Mouse (Mus musculus) liver, embryonic 14.5 days (tissue): ENCODE measurements around the gene Lmf1. TPM values are rescaled to one million over a fixed set of nuclear protein-coding genes. Genes with fewer than 3 reads are reported as not detected.

Source experiments
- ATAC-seq: fragments of 200-750 bp; cut with Nextera tagmentation; 2 replicates; pipeline ENCODE4 v1.8.0; 2017; ENCODE audit warnings: moderate number of reproducible peaks, mild to moderate bottlenecking, moderate library complexity; ENCODE audit not compliant: insufficient read depth
- DNase-seq, 3 experiments: peaks; one replicate each; pipeline ENCODE4 v3.0.0-alpha.2; 2012 to 2013; ENCODE audit warnings: low read depth in 3 of 3, low spot score in 3 of 3
- H3K27ac ChIP-seq: fragments of 300-500 bp; sonication (generic); 2 replicates; pipeline ENCODE4 v1.5.1; 2014; ENCODE audit warnings: moderate library complexity, mild to moderate bottlenecking, control low read depth, inconsistent platforms
- H3K27me3 ChIP-seq: fragments of 300-500 bp; sonication (generic); 2 replicates; pipeline ENCODE4 v1.6.1; 2014; ENCODE audit warnings: mild to moderate bottlenecking, low read length, moderate library complexity; ENCODE audit not compliant: control insufficient read depth, insufficient read depth
- H3K36me3 ChIP-seq: fragments of 300-500 bp; sonication (generic); replicated peaks from 2 replicates; pipeline ENCODE4 v1.6.1; 2014; ENCODE audit warnings: low read depth; ENCODE audit not compliant: control insufficient read depth, insufficient read depth
- H3K4me1 ChIP-seq, 2 experiments: fragments of 200-500 bp in 1 of 2; fragments of 300-500 bp in 1 of 2; sonication (generic) in 1 of 2; replicated peaks; 2 replicates each; pipeline ENCODE4 v1.6.1; 2012 to 2014; ENCODE audit warnings: antibody characterized with exemption in 1 of 2, inconsistent platforms in 1 of 2, low read length in 1 of 2; ENCODE audit not compliant: control insufficient read depth in 2 of 2, insufficient read depth in 2 of 2
- H3K4me2 ChIP-seq: fragments of 300-500 bp; sonication (generic); 2 replicates; pipeline ENCODE4 v1.6.1; 2014; ENCODE audit warnings: low read depth, mild to moderate bottlenecking, control low read depth, moderate library complexity
- H3K4me3 ChIP-seq, 2 experiments: fragments of 200-500 bp in 1 of 2; fragments of 300-500 bp in 1 of 2; sonication (generic) in 1 of 2; 2 replicates each; pipeline ENCODE4 v1.5.1; 2012 to 2014; ENCODE audit warnings: low read depth in 2 of 2, low read length in 2 of 2, mild to moderate bottlenecking in 2 of 2, control low read depth in 1 of 2, inconsistent platforms in 1 of 2, moderate library complexity in 1 of 2; ENCODE audit not compliant: insufficient read depth in 1 of 2
- H3K9ac ChIP-seq: fragments of 300-500 bp; sonication (generic); replicated peaks from 2 replicates; pipeline ENCODE4 v1.6.1; 2014; ENCODE audit warnings: mild to moderate bottlenecking, control low read depth, moderate library complexity
- H3K9me3 ChIP-seq: fragments of 300-500 bp; sonication (generic); 2 replicates; pipeline ENCODE4 v1.6.1; 2016; ENCODE audit warnings: low read length, mixed read lengths; ENCODE audit not compliant: control insufficient read depth
- CTCF ChIP-seq: IDR thresholded peaks from 2 replicates; pipeline ENCODE4 v1.5.1; 2016; ENCODE audit warnings: antibody characterized with exemption, low read depth, control low read depth
- EP300 ChIP-seq: IDR thresholded peaks from 2 replicates; pipeline ENCODE4 v1.6.1; 2016; ENCODE audit warnings: antibody characterized with exemption, low read depth
- WGBS: fragments of 180-500 bp; shearing (Covaris S2); extraction: QIAGEN DNeasy Blood & Tissue Kit; methylation state at CpG from one replicate; pipeline ENCODE4 v1.1.7; 2014; ENCODE audit not compliant: insufficient replicate concordance; 5-methylcytosine and 5-hydroxymethylcytosine counted together
- polyA plus RNA-seq, 2 experiments: library from polyadenylated mRNA; depleted of rRNA in 1 of 2; stranded (reverse) in 1 of 2; unstranded in 1 of 2; fragments of >200 nt; fragmentation: Nextera tagmentation in 1 of 2; extraction: Ambion mirVana in 1 of 2; gene quantifications; 2 replicates each; pipeline versions ENCODE4 v1.2.1 to v1.2.3; 2012 to 2014

The Lmf1 gene
- polyA plus RNA-seq, 2 experiments, result 3.4 to 9.3 TPM

GRCm38 (mm10) chr17:25623441-25623840, 44.6 kb downstream of the Lmf1 start:
- WGBS, result 67% methylated on average over 4 of the region's 4 CpGs

GRCm38 (mm10) chr17:25623935-25624334, 45.0 kb downstream of the Lmf1 start:
- H3K9me3 ChIP-seq, result no peaks in the 10 kb centered on the region
- no peaks in the 10 kb centered on the region for H3K4me1 ChIP-seq
- H3K4me3 ChIP-seq, result no peak overlapping the region
- DNase-seq, result no peak
- H3K27me3 ChIP-seq, result no peaks in the 10 kb centered on the region
- no peak overlapping the region for H3K9ac ChIP-seq
- 74% methylated on average over 11 of the region's 11 CpGs for WGBS
- H3K36me3 ChIP-seq, result no peaks in the 10 kb centered on the region
- no peak overlapping the region for H3K4me2 ChIP-seq
- no peak for TF ChIP-seq EP300
- no peak for TF ChIP-seq CTCF
- H3K27ac ChIP-seq, result no peak overlapping the region
- no peak for ATAC-seq

More at GRCm38 (mm10) chr17:25623441-25623840, 44.6 kb downstream of the Lmf1 start:
- TF ChIP-seq EP300 (no peak), CTCF (no peak)
- Histone ChIP-seq H3K4me3 (no peak overlapping the region), H3K9me3 (no peaks in the 10 kb centered on the region), H3K9ac (no peak overlapping the region), H3K4me2 (no peak overlapping the region), H3K27me3 (no peaks in the 10 kb centered on the region), H3K36me3 (no peaks in the 10 kb centered on the region), H3K4me1 (no peaks in the 10 kb centered on the region), H3K27ac (no peak overlapping the region)
- no peak for ATAC-seq
- DNase-seq, result no peak

DNA sequence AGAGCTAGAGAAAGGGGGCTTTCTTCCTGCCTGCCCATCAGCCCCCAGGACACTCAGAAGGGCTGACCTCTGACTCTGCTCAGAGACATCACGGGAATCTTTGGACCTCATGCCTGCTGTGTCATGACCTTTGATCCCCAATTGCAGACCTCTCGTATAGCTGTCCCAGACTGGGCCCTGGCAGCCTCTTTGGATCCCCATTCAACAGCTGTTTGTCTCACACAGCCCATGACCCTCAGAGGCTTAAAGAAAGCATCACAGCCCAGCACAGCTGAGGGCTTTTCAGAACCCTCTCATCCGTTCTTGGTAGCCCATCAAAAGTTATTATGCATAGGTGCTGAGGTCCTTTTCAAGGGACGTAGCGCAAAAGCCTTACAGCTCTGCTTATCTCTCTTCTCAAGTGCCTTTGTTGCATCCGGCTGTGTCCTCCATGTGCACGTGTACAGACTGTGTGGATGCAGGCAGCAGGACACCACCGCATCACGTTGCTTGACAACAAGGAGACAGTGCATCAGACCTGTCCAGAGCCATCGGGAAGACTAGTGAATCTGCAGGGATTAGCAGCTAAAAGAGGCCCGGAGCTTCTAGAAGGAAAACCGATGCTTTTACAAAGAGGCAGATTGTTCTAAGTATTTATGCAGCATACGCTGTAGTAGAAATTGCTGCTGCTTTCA, 45.7 kb downstream of the Lmf1 start:
- no peak overlapping the region for H3K27ac ChIP-seq
- WGBS, result 69% methylated on average over 13 of the region's 13 CpGs

DNA sequence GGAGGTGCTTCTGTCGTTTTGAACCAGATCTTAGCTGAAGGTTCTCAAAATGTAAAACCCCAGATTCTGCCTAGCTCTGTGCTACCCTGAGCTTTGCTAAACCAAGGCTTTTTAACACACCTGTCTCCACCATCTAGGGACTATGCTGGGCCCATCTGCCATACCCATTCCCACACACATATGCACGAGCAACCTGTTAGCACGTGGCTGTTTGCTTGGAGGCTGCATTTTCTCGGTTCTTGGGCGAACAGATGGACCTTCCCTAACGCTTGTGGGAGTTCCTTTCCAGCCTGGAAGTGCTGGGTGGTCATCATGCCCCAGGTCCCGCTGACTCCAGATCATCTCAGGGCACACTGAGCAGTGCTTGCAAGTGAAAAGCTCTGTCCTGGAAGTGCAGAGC, 46.4 kb downstream of the Lmf1 start:
- no peak for ATAC-seq
- H3K36me3 ChIP-seq, result no peaks in the 10 kb centered on the region
- 54% methylated on average over 7 of the region's 7 CpGs for WGBS
- TF ChIP-seq EP300, result no peak
- no peak for TF ChIP-seq CTCF
- H3K4me1 ChIP-seq, result no peaks in the 10 kb centered on the region
- H3K4me3 ChIP-seq, result no peak overlapping the region
- no peak overlapping the region for H3K4me2 ChIP-seq
- no peak overlapping the region for H3K9ac ChIP-seq
- no peaks in the 10 kb centered on the region for H3K27me3 ChIP-seq
- no peaks in the 10 kb centered on the region for H3K9me3 ChIP-seq
- no peak for DNase-seq
- no peak overlapping the region for H3K27ac ChIP-seq

More for the DNA sequence above, 45.7 kb downstream of the Lmf1 start:
- Histone ChIP-seq H3K4me3 (no peak overlapping the region), H3K4me2 (no peak overlapping the region), H3K9ac (no peak overlapping the region), H3K27me3 (no peaks in the 10 kb centered on the region), H3K9me3 (no peaks in the 10 kb centered on the region), H3K4me1 (no peaks in the 10 kb centered on the region), H3K36me3 (no peaks in the 10 kb centered on the region)
- ATAC-seq, result no peak
- no peak for DNase-seq
- no peak for TF ChIP-seq CTCF
- no peak for TF ChIP-seq EP300

DNA sequence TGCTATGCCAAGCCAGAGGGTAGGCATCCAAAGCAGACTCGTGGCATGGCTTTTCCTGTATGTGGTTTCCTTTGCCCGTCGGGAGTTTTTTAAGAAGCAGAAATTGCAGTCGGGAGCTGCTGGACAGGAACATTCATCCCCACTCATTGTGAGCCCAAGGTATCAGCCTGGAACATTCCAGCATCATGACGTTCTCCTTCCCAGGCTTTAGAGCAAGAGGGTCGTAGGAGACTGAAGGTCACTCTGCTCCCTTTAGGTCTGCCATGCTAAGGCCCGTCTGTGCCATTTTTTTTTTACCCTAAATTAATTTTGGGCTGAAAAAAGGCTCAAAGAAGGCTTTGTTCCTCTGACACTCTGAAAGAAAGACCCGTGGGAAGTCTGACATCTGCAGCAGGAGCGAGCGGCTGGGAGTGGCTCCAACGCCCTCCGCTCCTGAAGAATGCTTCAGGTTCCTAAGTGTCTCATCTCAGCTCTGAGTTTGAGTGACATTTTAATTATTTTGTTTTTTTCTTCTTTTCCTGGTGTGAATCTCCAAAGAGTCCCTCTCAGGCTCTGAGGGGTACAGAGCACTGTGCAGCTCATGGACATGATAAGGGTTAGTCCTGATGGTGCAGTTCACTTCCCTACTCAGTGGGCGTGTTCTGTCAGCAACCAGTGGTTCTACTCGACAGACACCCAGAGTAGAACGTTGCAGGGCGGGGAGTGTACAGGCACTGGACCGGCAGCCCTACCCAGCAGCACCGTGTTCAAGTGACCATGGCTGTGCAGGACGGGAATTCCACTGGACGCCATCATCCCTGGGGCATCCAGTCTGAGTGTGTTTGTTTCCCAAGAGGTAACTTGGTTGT, 47.5 kb downstream of the Lmf1 start:
- H3K4me2 ChIP-seq, result no peak overlapping the region
- no peaks in the 10 kb centered on the region for H3K27me3 ChIP-seq
- no peaks in the 10 kb centered on the region for H3K4me1 ChIP-seq
- no peaks in the 10 kb centered on the region for H3K9me3 ChIP-seq
- WGBS, result 55% methylated on average over 20 of the region's 20 CpGs
- ATAC-seq (no peak), DNase-seq (no peak)
- TF ChIP-seq EP300 (no peak), CTCF (no peak)
- no peak overlapping the region for H3K4me3 ChIP-seq
- no peak overlapping the region for H3K27ac ChIP-seq
- H3K9ac ChIP-seq, result no peak overlapping the region
- no peaks in the 10 kb centered on the region for H3K36me3 ChIP-seq
